Mouse (Mus musculus) CD4-positive, CD25-positive, alpha-beta regulatory T cell, adult 4 months (primary cell): ENCODE measurements around the gene Cyp26c1. TPM values are rescaled to one million over a fixed set of nuclear protein-coding genes. Genes with fewer than 3 reads are reported as not detected.

Experiments used
- ATAC-seq: one replicate; pipeline ENCODE4 v1.8.0; 2017
- polyA plus RNA-seq, 2 experiments: library from polyadenylated mRNA; unstranded; fragments of 100-300 nt; shearing (Covaris generic); gene quantifications; one replicate each; pipeline ENCODE4 v1.2.1; 2017

Gene Cyp26c1
- not detected for polyA plus RNA-seq

DNA sequence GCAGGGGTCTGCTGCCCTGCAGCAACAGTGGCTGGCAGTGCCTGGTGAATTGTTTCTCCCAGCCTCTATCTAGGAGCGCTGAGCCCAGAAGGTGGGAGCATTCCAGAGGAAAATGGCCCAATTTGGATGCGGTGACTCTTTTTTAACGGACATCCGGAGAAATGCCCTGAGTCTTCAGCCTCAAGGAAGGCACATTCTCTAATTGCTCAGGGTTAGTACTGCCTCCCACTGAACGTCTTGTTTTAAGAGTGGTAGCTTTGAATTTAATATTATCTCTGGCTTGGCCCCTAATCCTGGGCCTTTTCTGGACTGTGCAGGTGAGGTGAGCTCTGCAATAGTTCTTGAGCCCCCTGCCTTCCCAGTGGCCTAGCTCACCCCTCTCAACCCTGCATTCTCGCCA, at the start of gene Cyp26c1:
Cyp26c1 (plus strand) TSS at position 301 of the 400 bp plus-strand sequence.
- ATAC-seq, result no peak

- no peak for ATAC-seq
Observed at GRCm38 (mm10) chr19:37647994-37648393, 37.4 kb upstream of the Cyp26c1 start.

- ATAC-seq, result no peak
Observed at GRCm38 (mm10) chr19:37650526-37650925, 34.9 kb upstream of the Cyp26c1 start.

DNA sequence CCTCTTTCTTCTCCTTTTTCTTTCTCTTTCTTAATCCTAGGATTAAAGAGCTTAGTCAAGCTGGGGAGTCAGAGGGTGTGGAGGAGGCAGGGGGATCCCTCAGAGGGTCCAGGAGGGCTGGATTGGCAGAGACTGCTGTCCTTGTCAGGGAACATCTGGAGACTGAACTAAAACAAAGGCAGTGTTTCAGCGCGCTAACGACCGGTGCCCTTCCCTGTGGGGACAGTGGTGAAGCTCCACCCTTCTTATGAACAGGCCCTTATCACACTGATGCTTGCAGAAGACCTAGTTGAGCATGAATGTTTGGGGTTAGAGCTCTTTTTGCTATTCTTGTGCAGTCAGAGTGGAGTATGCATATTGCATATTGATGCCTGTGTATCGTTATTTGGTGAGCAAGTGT, 31.4 kb upstream of the Cyp26c1 start:
- ATAC-seq, result no peak

GRCm38 (mm10) chr19:37656441-37656840, 28.9 kb upstream of the Cyp26c1 start:
- ATAC-seq, result no peak

DNA sequence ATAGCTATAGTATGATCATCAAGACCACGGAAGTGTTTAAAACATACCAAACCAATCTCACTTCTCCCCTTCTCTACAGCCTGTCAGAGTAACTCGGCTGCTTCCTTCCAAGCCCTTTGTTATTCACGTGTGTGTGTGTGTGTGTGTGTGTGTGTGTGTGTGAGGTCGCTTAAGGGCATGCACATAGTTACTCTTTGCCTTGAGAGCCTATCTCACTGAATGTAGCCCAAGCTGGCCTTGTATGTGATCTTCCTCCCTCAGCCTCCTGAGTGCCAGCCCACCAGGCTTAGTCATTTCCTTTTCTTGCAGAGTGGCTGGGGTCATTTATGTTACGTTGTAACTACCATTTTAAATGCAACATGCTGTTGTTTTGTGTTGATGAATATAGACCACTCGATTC, 20.1 kb upstream of the Cyp26c1 start:
- no peak for ATAC-seq

- ATAC-seq, result no peak
Observed at GRCm38 (mm10) chr19:37667855-37668594, 17.4 kb upstream of the Cyp26c1 start.

GRCm38 (mm10) chr19:37668657-37669056, 16.7 kb upstream of the Cyp26c1 start:
- no peak for ATAC-seq

DNA sequence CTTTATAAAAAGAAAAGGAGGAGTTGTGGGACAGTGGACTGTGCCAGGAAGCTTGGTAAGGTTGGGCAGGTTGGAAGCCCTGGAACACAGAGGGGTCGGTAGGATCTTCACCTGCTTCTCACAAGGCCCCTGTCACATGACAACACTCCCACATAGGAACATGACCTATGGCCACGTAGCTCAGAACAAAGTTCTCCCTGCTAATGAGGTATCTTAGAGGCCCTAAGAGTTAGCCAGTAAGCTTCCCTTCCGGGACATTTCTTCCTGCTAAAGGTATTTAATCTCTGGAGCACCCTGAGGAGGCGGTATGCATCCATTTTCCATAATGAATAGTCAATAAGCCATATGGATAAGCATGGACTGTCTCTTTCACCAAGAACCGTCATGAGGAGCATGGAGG, 15.9 kb upstream of the Cyp26c1 start:
- no peak for ATAC-seq

GRCm38 (mm10) chr19:37673393-37673792, 12.0 kb upstream of the Cyp26c1 start:
- peak; percentile 57 for ATAC-seq

- ATAC-seq, result no peak
Observed at GRCm38 (mm10) chr19:37686347-37686746, 966 bp downstream of the Cyp26c1 start.

DNA sequence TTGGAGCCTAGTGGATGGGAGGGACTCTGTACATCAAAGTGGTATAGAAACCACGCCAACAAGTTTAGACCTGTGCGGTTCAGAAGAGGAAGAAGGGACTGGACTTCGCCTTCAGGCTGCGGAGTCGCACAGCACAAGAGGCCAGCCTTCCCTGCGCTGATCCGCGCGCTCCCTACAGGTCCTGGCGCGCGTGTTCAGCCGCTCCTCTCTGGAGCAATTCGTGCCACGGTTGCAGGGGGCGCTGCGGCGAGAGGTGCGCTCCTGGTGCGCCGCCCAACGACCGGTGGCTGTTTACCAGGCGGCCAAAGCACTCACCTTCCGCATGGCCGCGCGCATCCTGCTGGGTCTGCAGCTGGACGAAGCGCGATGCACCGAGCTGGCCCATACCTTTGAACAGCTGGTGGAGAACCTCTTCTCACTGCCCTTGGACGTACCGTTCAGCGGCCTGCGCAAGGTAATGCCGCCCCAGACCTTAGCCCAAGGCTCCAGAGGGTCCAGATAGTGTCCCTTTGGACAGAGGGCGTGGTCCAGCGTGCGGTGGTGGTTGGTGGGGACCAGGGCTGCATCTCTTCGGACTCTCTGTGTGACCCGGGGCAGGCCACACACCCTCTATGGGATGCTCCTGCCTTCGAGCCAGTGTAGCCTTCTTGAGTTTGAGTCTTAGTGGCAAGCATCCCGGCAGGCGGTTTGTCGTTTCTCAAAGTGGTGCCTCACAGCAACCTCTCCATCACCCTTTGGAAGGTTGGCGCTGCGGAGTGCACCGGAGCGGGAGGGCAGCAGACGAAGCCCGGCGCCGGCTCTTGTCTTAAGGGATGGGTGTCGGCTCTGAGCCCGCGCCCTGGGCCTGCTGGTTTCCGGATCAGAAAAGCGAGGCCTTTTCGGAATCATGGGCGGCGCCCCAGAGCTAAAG, 1.8 kb downstream of the Cyp26c1 start:
- no peak for ATAC-seq

DNA sequence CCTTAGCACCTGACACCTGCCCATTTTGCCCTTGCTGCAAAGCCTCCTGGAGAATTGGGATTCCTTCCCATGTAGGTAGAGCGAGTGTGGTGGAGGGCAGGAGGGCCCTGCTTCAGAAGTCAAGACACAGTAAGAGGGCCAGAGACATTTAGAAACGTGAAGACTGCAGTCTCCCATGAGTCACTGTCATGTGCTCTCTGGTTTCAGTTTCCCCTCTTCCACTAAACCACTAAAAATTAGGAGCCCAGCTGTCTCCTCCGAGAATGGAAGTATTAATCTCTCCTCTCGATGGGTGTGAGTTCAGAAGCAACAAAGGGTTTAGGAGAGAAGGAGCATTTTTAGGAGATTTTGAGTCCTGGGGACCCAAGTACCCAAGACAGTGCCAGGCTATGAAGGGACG, 4.1 kb downstream of the Cyp26c1 start:
- no peak for ATAC-seq

DNA sequence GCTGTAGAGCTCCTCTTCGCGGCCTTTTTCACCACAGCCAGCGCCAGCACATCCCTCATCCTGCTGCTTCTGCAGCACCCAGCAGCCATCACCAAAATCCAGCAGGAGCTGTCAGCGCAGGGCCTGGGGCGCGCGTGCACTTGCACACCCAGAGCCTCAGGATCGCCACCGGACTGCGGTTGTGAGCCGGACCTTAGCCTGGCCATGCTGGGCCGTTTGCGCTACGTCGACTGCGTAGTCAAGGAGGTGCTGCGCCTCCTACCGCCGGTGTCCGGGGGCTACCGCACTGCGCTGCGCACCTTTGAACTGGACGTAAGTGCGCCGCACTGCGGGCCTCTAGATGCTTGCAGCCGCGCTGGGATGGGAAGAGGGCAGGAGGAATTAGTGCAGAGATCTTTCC, 5.3 kb downstream of the Cyp26c1 start:
- ATAC-seq, result no peak

DNA sequence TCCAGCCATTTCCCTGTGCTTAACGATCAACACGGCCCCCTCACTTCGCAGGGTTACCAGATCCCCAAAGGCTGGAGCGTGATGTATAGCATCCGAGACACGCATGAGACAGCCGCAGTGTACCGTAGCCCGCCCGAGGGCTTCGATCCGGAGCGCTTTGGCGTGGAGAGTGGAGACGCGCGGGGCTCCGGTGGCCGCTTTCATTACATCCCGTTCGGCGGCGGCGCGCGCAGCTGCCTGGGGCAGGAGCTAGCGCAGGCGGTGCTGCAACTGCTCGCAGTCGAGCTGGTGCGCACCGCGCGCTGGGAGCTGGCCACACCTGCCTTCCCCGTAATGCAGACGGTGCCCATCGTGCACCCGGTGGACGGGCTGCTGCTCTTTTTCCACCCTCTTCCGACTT, 7.5 kb downstream of the Cyp26c1 start:
- no peak for ATAC-seq

DNA sequence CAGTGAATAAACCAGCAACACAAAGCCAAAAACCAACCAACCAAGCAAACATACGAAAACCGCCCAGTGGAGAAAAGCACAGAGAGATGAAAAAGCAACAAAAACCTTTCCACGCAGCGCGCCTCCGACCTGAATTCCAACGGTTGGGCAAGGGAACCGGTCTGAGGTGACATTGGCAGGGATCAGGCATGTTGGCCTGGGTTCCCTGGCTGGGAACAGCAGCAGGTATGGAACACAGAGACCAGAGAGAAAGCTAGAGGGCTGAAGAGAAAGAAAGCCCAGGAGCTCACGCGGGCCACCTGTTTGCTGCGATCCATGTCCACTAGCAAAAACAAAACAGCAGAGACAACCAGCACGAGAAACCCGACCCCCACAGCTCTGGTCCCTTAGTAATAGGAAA, 9.8 kb downstream of the Cyp26c1 start:
- ATAC-seq, result no peak

- ATAC-seq, result no peak
Observed at GRCm38 (mm10) chr19:37695762-37696602, 10.6 kb downstream of the Cyp26c1 start.

DNA sequence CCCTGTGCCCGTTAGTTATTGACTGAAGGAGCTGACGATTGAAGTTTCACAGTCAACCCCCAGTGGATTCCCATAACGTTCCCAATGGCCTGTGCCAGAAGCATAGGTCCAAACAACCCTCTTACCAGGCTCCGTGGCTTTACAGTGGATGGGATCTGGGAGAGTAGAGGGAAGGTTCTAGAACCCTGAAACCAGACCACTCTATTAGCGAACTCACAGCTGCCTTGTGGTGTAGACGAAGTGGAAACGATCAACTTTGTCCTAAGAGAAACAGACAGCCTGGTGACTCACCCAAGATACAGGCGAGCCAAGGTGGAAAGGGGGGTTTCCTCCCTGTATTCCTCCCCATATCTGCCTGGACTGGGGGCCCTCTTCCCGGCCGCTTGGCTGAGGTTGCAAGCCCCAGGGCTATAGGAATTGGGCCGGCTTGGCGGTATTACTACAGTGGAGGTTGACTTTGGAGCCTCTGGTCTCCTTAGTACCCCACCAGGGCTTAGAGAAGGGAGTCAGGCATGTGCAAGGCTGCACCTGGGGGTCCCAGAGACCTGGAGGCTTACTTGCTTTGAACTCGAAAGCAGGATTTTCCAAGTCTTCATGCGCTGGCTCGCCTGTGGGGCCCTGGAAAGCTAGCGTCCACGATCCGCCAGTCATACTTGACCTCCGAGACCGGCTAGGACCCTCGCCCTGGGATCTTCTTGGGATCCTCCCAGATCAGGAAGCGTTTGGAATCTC, 11.4 kb downstream of the Cyp26c1 start:
- no peak for ATAC-seq

DNA sequence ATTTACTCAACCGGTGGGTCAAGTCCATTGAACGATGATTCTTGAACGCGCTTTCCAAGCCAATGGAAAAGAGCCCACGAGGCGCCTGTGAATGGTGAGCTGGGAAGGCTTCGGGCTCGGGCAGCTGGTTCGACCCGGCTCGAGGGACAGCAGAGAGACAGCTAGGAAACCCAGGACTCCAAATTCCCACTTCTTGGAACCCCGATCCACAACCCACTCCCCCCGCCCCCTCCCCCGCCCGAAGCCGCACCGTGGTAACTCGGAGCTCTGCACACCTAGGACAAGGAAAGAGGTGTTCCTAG, 11.9 kb downstream of the Cyp26c1 start:
- ATAC-seq, result no peak

- ATAC-seq, result no peak
Observed at GRCm38 (mm10) chr19:37697651-37698272, 12.4 kb downstream of the Cyp26c1 start, which contains the start of gene Cyp26a1. TSS of gene Cyp26a1 (plus strand) at chr19:37697798.

- no peak for ATAC-seq
Observed at GRCm38 (mm10) chr19:37698273-37699160, 13.1 kb downstream of the Cyp26c1 start.
